Mouse (Mus musculus) adrenal gland, adult (tissue): ENCODE measurements around the gene Nfx1.

Experiments
- DNase-seq, 2 experiments: peaks; one replicate each; pipeline ENCODE4 v3.0.0; 2022 to 2023; ENCODE audit warnings: low spot score in 1 of 2; ENCODE audit not compliant: inconsistent age in 2 of 2

Nfx1 gene

DNA sequence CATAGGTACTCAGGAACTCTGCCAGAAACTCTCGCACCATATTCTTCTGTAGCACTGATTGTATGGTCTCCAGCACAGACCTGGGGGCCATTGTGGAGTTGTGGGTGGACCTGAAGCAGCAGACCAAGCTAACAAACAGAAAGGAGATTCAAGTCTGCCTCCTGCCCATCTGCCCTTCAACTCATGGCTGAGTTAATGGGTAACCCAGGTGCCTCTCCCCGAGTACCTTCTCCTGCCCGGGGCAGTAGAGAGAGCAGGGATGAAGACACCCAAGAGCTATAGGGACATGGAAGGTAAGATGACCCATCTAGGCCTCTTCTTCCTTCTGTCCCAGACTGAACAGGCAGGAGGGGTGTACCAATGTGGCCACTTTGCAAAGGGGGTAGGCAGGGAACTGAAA lies 74.6 kb downstream of the Nfx1 start:
- peak in 1 of 2 experiments; percentile 21 for DNase-seq

GRCm38 (mm10) chr4:41046254-41046795 lies 75.6 kb downstream of the Nfx1 start:
- DNase-seq = peak in 1 of 2 experiments; percentile 32

DNA sequence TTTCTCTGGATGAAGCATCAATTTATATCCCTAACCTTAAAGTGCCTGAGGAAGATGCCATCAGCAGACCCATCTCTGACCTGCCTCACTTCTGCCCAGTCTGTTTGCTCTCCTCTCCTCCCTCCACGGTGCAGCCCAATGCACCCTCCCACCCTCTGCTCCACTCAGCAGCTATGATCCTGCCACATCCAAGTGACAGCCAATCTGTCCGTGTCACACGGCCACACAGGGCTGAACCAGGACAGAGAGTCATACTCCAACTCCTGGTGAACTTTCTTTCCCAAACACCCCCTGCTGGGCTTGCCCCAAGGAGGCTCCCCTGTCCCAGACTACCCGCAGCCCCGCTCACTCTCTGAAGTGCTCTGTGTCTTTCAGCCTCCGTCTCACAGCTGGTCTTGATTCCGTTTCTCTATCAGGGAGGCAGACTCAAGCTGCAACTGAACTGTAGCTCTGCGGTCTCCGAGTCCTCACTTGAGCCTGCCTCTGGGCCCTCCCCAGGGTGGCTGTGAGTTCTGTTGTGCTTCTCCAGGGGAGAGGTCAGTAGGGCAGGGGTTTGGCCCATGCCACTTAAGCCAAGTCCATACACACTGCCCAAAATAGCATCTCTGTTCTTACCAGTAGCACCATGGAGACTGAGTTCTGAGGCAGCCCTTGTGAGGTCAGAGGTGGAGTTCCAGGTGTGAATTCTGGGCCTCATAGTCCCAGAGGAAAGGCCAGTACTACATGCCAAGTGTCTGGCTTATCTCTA lies 77.0 kb downstream of the Nfx1 start, which contains the start of gene Aqp7:
Gene Aqp7 (minus strand): TSS at position 616 of the 748 bp plus-strand sequence.
- DNase-seq = peak in 1 of 2 experiments; percentile 57

GRCm38 (mm10) chr4:41048926-41049325 lies 78.2 kb downstream of the Nfx1 start:
- DNase-seq = peak in 1 of 2 experiments; percentile 70

GRCm38 (mm10) chr4:41050726-41051675 lies 80.3 kb downstream of the Nfx1 start:
- DNase-seq = peak; percentile 77 to 93

GRCm38 (mm10) chr4:41051781-41052180 lies 81.1 kb downstream of the Nfx1 start:
- DNase-seq = no peak

- peak in 1 of 2 experiments; percentile 33 for DNase-seq
Measured at GRCm38 (mm10) chr4:41055111-41055510, 84.4 kb downstream of the Nfx1 start.

DNA sequence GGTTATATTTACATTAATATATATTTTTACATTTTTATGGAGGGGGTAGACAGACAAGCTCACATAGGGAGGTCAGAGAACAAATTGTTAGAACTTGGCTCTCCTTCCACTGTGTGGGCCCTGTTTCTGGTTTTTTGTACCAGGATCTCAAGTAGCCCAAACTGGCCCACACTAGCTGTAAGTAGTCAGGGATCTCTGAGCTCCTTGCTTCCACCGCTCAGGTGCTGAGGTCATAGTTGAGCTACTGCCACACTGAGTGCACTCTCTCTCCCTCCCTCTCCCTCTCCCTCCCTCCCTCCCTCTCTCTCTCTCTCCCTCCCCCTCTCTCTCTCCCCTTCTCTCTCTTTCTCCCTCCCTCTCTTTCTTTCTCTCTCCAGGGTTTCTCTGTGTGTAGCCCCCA lies 85.5 kb downstream of the Nfx1 start:
- no peak for DNase-seq

DNA sequence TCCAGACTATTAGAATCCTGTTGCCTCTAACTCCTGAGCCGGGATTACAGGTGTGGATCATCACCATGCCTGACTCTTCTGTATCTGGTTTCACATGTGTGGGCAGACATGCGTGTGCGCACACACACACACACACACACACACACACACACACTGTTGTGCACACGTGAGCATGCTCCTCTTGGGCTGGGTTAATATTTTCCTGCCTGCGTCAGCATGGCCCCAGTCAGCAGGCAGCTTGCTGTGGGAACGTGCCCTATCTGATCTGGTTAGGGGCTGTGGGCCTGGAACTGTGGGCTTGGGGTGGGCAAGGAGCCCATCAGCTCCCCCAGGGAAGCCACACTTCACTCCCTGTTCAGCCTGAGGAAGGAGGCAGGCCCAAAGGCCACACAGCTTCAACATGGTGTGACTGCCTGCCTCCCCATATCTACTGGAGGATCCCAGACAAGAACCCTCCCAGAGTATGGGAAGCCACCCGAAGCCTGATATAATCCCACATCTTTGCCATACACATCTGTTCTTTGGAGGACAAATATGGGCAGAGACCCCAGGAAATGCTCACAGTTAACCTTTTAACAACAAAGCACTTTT lies 86.1 kb downstream of the Nfx1 start:
- DNase-seq = no peak

GRCm38 (mm10) chr4:41057361-41057760 lies 86.7 kb downstream of the Nfx1 start:
- no peak for DNase-seq

DNA sequence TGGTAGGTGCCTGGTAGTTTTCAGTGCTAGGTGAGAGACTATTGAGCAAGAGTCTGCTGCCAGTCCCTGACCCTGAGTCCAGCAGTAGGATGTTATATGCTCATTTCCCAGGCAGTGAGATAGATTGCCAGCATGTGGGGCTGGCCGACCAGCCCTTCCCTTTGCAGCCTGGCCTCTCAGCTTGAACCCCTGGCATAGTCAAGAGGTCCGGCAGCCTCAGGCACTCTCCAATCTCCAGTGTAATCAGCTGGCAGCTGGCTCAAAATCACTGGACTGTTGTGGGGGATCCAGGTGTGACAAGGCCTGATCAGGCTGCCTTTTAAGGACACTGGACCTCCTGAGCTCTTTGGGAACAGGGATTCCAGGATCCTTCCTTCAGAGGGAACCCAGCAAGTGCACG lies 92.6 kb downstream of the Nfx1 start:
- no peak for DNase-seq

DNA sequence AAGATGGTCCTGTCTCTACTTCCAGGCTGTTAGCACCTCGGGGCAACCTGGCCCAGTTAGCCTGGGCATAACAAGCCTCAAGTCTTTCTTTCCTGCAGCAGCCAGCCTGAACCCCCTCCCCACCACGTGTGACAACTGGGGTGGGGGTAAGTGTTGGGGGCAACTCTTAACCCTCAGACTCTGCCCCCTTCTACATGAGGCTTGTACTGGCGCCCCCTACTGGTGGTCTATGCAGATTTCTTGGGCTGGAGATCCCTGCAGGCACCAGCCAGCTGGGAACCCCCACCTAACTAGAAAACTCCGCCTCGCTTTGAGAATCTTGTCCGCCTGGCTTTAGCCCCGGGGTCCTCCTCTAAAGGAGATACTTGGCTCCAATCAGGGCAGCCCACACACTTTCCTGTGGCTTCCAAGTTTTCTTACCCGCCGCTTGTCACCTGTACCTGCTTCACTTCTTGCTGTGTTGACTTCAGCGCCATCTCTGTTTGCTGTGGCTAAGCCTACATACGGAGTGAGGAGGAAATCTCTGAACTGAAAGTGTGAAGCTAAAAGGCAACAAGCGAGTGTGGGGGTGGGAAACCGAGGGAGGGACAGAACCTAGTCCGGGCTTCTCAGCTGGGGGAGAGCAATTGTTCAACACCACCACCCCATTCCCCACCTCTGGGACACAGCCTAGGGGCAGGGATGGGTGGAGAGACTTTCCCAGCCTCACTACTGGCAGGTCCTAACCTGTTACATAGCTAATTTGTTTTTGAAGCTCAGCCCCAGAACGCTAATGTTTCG lies 93.4 kb downstream of the Nfx1 start:
- peak in 1 of 2 experiments; percentile 68 for DNase-seq

DNA sequence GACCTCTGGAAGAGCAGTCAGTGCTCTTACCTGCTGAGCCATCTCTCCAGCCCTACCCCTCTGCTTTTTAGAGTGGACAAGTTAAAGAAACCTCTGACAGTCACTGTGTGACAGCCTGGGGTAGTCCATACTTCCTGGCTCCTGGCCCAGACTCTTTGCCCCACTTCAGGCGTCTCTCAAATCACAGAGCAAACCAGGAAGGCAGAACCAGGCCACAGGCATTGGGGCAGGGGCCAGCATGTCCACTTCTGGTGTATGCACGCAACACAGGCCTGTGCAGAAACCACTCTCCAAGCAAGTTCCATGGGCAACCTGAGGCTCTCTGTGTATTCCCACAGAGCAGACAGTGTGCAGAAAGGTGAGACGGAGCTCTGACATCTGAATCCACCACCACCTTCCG lies 94.5 kb downstream of the Nfx1 start:
- no peak for DNase-seq

DNA sequence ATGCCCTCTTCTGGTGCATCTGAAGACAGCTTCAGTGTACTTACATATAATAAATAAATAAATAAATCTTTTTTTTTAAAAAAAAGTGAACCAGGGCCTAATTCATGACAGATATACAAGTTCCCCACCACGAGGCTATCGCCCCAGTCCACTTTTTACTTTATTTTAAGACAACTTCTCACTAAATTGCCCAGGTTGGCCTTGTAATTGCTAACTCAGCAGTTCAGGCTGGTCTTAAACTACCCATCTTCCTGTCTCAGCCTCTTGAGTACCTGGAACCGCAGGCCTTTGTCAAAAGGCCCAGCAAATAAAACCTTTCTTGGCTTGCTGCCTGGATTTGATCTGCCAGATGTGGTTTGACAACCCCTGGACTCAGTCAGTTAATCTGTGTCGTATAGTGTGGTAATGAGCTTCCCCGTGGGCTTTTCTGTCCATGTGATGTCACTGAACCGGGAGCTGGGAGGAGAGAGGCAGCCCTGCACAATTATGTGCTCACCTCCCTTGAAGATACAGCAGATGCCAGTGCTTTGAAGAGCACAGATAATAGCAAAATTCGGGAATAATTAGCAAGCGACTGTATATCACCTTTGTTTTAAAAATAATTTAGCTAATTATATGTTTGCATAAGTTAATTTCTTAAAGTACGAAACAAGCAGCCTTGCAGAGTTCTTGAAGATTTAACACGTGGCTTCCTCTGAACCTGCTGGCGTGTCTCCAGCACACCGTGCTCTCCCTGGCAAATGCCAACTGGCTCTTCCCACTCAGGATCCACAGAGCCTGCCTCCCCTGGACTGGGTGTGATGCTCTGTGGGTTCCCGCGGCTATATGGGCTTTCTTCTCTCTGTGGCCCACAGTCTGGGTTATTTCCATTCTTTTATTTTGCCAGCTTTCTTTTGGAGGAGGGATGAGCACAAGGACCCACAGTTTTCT lies 101.1 kb downstream of the Nfx1 start:
- DNase-seq = no peak

DNA sequence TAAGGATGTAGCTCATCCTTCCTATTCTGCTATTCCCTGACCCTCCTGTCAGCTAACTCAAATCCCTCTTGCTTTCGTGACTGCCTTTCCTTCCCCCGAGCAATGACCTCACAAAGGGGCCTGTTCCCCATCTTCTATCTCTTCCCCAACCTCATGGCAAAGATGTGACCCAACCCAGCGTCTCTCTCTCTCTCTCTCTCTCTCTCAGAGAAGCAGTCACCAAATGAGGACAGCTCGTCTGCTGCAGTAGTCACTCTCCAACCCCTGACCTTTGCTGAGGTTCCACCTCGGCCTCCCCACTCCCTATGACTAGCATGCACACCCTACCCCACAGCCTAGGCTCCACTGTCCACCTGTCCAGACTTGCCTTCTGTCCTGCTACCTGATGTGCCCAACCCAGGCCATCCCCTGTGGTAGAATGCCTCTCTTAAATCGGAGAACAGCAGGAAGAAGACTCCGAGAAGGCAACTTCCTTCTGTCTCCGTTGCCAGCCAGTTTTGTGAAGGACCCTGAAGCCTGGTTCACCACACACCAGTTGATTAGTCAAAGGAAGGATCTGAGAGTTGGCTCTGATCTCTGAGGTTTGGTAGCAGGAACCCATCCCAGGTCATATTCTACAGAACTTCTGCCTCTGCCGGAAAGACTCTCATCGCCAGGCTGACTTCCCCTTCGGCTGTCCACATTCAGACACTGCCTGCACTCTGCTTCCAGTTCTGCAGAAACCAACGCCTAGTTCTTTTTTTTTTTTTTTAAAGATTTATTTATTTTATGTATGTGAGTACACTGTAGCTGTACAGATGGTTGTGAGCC lies 102.5 kb downstream of the Nfx1 start:
- DNase-seq = no peak

- DNase-seq = no peak
Measured at GRCm38 (mm10) chr4:41074461-41074860, 103.8 kb downstream of the Nfx1 start.
